Mouse (Mus musculus) MEL (cell line): ENCODE data around the gene Psmd11. TPM values are rescaled to one million over a fixed set of nuclear protein-coding genes. Genes with fewer than 3 reads are reported as not detected.

Source experiments
- DNase-seq: peaks from one replicate; pipeline ENCODE4 v3.0.0; 2011; ENCODE audit warnings: low read depth, low spot score
- H3K27ac ChIP-seq: 2 replicates; pipeline ENCODE4 v1.5.1; 2012; ENCODE audit warnings: low read depth, mild to moderate bottlenecking, control low read depth, low read length, moderate library complexity; ENCODE audit not compliant: control insufficient read depth
- H3K27me3 ChIP-seq, 2 experiments: fragments of 150-350 bp in 1 of 2; sonication (generic) in 1 of 2; 2 replicates each; pipeline ENCODE4 v1.6.1; 2012; ENCODE audit warnings: low read length in 2 of 2, mild to moderate bottlenecking in 2 of 2, improper control_type of control experiment in 1 of 2, moderate library complexity in 1 of 2; ENCODE audit not compliant: insufficient read depth in 2 of 2, control insufficient read depth in 1 of 2
- H3K36me3 ChIP-seq, 2 experiments: 2 replicates each; pipeline ENCODE4 v1.6.1; 2012 to 2014; ENCODE audit warnings: low read length in 2 of 2, improper control_type of control experiment in 1 of 2, inconsistent platforms in 1 of 2, mild to moderate bottlenecking in 1 of 2; ENCODE audit not compliant: insufficient read depth in 2 of 2, control insufficient read depth in 1 of 2
- H3K4me1 ChIP-seq, 2 experiments: fragments of 150-350 bp in 1 of 2; sonication (generic) in 1 of 2; 2 replicates each; pipeline ENCODE4 v1.6.1; 2012; ENCODE audit warnings: low read length in 2 of 2, improper control_type of control experiment in 1 of 2, mild to moderate bottlenecking in 1 of 2; ENCODE audit not compliant: insufficient read depth in 2 of 2, control insufficient read depth in 1 of 2
- H3K4me3 ChIP-seq, 2 experiments: fragments of 150-350 bp in 1 of 2; sonication (generic) in 1 of 2; 2 replicates each; pipeline ENCODE4 v1.5.1; 2012; ENCODE audit warnings: low read depth in 2 of 2, low read length in 2 of 2, mild to moderate bottlenecking in 2 of 2, moderate library complexity in 2 of 2, control low read depth in 1 of 2, improper control_type of control experiment in 1 of 2; ENCODE audit not compliant: control insufficient read depth in 1 of 2, insufficient read depth in 1 of 2
- H3K79me2 ChIP-seq: 2 replicates; pipeline ENCODE4 v1.6.1; 2012; ENCODE audit warnings: mild to moderate bottlenecking, low read length, moderate library complexity; ENCODE audit not compliant: control insufficient read depth, poor library complexity, insufficient read depth
- H3K9ac ChIP-seq: 2 replicates; pipeline ENCODE4 v1.6.1; 2012; ENCODE audit warnings: low read depth, mild to moderate bottlenecking, control low read depth, low read length, moderate library complexity; ENCODE audit not compliant: control insufficient read depth, poor library complexity, severe bottlenecking
- H3K9me3 ChIP-seq: fragments of 150-350 bp; sonication (generic); replicated peaks from 2 replicates; pipeline ENCODE4 v1.6.1; 2012; ENCODE audit warnings: mild to moderate bottlenecking, low read length, improper control_type of control experiment, moderate library complexity; ENCODE audit not compliant: insufficient read depth
- BHLHE40 ChIP-seq: IDR thresholded peaks from 2 replicates; pipeline ENCODE4 v1.6.1; 2012; ENCODE audit warnings: low read depth, mild to moderate bottlenecking, inconsistent platforms, low read length, improper control_type of control experiment, borderline replicate concordance
- CHD1 ChIP-seq: IDR thresholded peaks from 2 replicates; pipeline ENCODE4 v1.6.1; 2012; ENCODE audit warnings: low read depth, mild to moderate bottlenecking, inconsistent platforms, low read length, improper control_type of control experiment
- CTCF ChIP-seq, 3 experiments: IDR thresholded peaks in 2 of 3; conservative IDR thresholded peaks in 1 of 3; 2 replicates each; pipeline ENCODE4 v1.5.1; 2011 to 2012; ENCODE audit warnings: low read length in 3 of 3, low read depth in 2 of 3, mild to moderate bottlenecking in 2 of 3, improper control_type of control experiment in 1 of 3, inconsistent platforms in 1 of 3, mixed read lengths in 1 of 3, moderate library complexity in 1 of 3; ENCODE audit not compliant: control insufficient read depth in 1 of 3, insufficient read depth in 1 of 3, poor library complexity in 1 of 3, severe bottlenecking in 1 of 3
- E2F4 ChIP-seq: IDR thresholded peaks from 2 replicates; pipeline ENCODE4 v1.6.1; 2011; ENCODE audit warnings: low read depth, low read length, improper control_type of control experiment, borderline replicate concordance
- ELF1 ChIP-seq: IDR thresholded peaks from 2 replicates; pipeline ENCODE4 v1.6.1; 2014; ENCODE audit warnings: low read depth, mild to moderate bottlenecking, inconsistent platforms, low read length, improper control_type of control experiment, moderate library complexity
- EP300 ChIP-seq, 2 experiments: IDR thresholded peaks; 2 replicates each; pipeline ENCODE4 v1.6.1; 2011; ENCODE audit warnings: improper control_type of control experiment in 2 of 2, low read length in 2 of 2, low read depth in 1 of 2, mild to moderate bottlenecking in 1 of 2
- ETS1 ChIP-seq: IDR thresholded peaks from 2 replicates; pipeline ENCODE4 v1.6.1; 2012; ENCODE audit warnings: low read depth, mild to moderate bottlenecking, inconsistent platforms, low read length, improper control_type of control experiment, moderate library complexity
- GATA1 ChIP-seq: IDR thresholded peaks from 2 replicates; pipeline ENCODE4 v1.6.1; 2011; ENCODE audit warnings: low read depth, low read length, improper control_type of control experiment
- HCFC1 ChIP-seq: IDR thresholded peaks from 2 replicates; pipeline ENCODE4 v1.6.1; 2012; ENCODE audit warnings: low read depth, mild to moderate bottlenecking, inconsistent platforms, low read length, improper control_type of control experiment, moderate library complexity
- JUND ChIP-seq: IDR thresholded peaks from 2 replicates; pipeline ENCODE4 v1.6.1; 2011; ENCODE audit warnings: low read depth, mild to moderate bottlenecking, improper control_type of control experiment, low read length
- KAT2A ChIP-seq: conservative IDR thresholded peaks from 2 replicates; pipeline ENCODE4 v1.6.1; 2012; ENCODE audit warnings: low read depth, low read length, improper control_type of control experiment, inconsistent platforms
- MAFK ChIP-seq: IDR thresholded peaks from 2 replicates; pipeline ENCODE4 v1.6.1; 2011; ENCODE audit warnings: low read depth, mild to moderate bottlenecking, low read length, improper control_type of control experiment, borderline replicate concordance
- MAX ChIP-seq: IDR thresholded peaks from 2 replicates; pipeline ENCODE4 v1.6.1; 2011; ENCODE audit warnings: low read length, improper control_type of control experiment
- MAZ ChIP-seq: IDR thresholded peaks from 2 replicates; pipeline ENCODE4 v1.6.1; 2012; ENCODE audit warnings: low read depth, mild to moderate bottlenecking, inconsistent platforms, low read length, improper control_type of control experiment
- MEF2A ChIP-seq: IDR thresholded peaks from 2 replicates; pipeline ENCODE4 v1.6.1; 2014; ENCODE audit warnings: low read depth, mild to moderate bottlenecking, inconsistent platforms, low read length, improper control_type of control experiment; ENCODE audit not compliant: poor library complexity, insufficient replicate concordance, severe bottlenecking; ENCODE audit errors: extremely low read depth
- MYB ChIP-seq: IDR thresholded peaks from 2 replicates; pipeline ENCODE4 v1.6.1; 2011; ENCODE audit warnings: mild to moderate bottlenecking, low read depth, low read length, improper control_type of control experiment
- MYC ChIP-seq: IDR thresholded peaks from 2 replicates; pipeline ENCODE4 v1.6.1; 2011; ENCODE audit warnings: low read depth, mild to moderate bottlenecking, low read length, improper control_type of control experiment, moderate library complexity
- NRF1 ChIP-seq: IDR thresholded peaks from 2 replicates; pipeline ENCODE4 v1.6.1; 2014; ENCODE audit warnings: low read depth, mild to moderate bottlenecking, inconsistent platforms, low read length, improper control_type of control experiment, moderate library complexity; ENCODE audit not compliant: poor library complexity, insufficient read depth, severe bottlenecking
- POLR2A ChIP-seq, 2 experiments: IDR thresholded peaks; 2 replicates each; pipeline ENCODE4 v1.6.1; 2011 to 2012; ENCODE audit warnings: low read length in 2 of 2, mild to moderate bottlenecking in 2 of 2, control low read depth in 1 of 2, improper control_type of control experiment in 1 of 2, low read depth in 1 of 2, moderate library complexity in 1 of 2; ENCODE audit not compliant: control insufficient read depth in 1 of 2, insufficient read depth in 1 of 2, poor library complexity in 1 of 2
- POLR2AphosphoS2 ChIP-seq: IDR thresholded peaks from 2 replicates; pipeline ENCODE4 v1.6.1; 2011; ENCODE audit warnings: low read length, improper control_type of control experiment
- POLR2AphosphoS5 ChIP-seq: IDR thresholded peaks from 2 replicates; pipeline ENCODE4 v1.6.1; 2012; ENCODE audit warnings: low read depth, borderline replicate concordance, mild to moderate bottlenecking, inconsistent platforms, low read length, moderate library complexity, mixed read lengths
- RCOR1 ChIP-seq: IDR thresholded peaks from 2 replicates; pipeline ENCODE4 v1.6.1; 2012; ENCODE audit warnings: low read depth, mild to moderate bottlenecking, inconsistent platforms, low read length, improper control_type of control experiment
- SIN3A ChIP-seq: IDR thresholded peaks from 2 replicates; pipeline ENCODE4 v1.6.1; 2012; ENCODE audit warnings: low read length, improper control_type of control experiment, inconsistent platforms
- SMC3 ChIP-seq: IDR thresholded peaks from 2 replicates; pipeline ENCODE4 v1.6.1; 2011; ENCODE audit warnings: low read depth, low read length, improper control_type of control experiment
- TAL1 ChIP-seq: IDR thresholded peaks from 2 replicates; pipeline ENCODE4 v1.6.1; 2012; ENCODE audit warnings: mild to moderate bottlenecking, inconsistent platforms, low read length, moderate library complexity, mixed read lengths
- TBP ChIP-seq: IDR thresholded peaks from 2 replicates; pipeline ENCODE4 v1.8.0; 2011; ENCODE audit warnings: low read depth, low read length, improper control_type of control experiment
- TCF12 ChIP-seq: IDR thresholded peaks from 2 replicates; pipeline ENCODE4 v1.6.1; 2014; ENCODE audit warnings: low read depth, mild to moderate bottlenecking, inconsistent platforms, low read length, improper control_type of control experiment, moderate library complexity
- UBTF ChIP-seq: IDR thresholded peaks from 2 replicates; pipeline ENCODE4 v1.6.1; 2012; ENCODE audit warnings: low read depth, mild to moderate bottlenecking, inconsistent platforms, low read length, improper control_type of control experiment, moderate library complexity, borderline replicate concordance; ENCODE audit not compliant: insufficient read depth
- USF2 ChIP-seq, 2 experiments: IDR thresholded peaks; 2 replicates each; pipeline ENCODE4 v1.6.1; 2011 to 2012; ENCODE audit warnings: improper control_type of control experiment in 2 of 2, low read length in 2 of 2, borderline replicate concordance in 1 of 2, inconsistent platforms in 1 of 2, low read depth in 1 of 2, mild to moderate bottlenecking in 1 of 2; ENCODE audit not compliant: insufficient read depth in 1 of 2
- ZKSCAN1 ChIP-seq: IDR thresholded peaks from 2 replicates; pipeline ENCODE4 v1.6.1; 2012; ENCODE audit warnings: low read depth, mild to moderate bottlenecking, inconsistent platforms, low read length, improper control_type of control experiment, moderate library complexity
- ZMIZ1 ChIP-seq: IDR thresholded peaks from 2 replicates; pipeline ENCODE4 v1.6.1; 2012; ENCODE audit warnings: low read depth, mild to moderate bottlenecking, inconsistent platforms, low read length, improper control_type of control experiment, moderate library complexity
- polyA plus RNA-seq, 2 experiments: library from polyadenylated mRNA; stranded (reverse) in 1 of 2; unstranded in 1 of 2; fragments of >175 nt in 1 of 2; fragments of >200 nt in 1 of 2; gene quantifications; 2 replicates each; pipeline versions ENCODE4 v1.2.1 to v1.2.4; 2012; ENCODE audit warnings: low replicate concordance in 2 of 2, low read depth in 1 of 2; ENCODE audit not compliant: insufficient read length in 2 of 2, insufficient read depth in 1 of 2, missing spikeins in 1 of 2
- total RNA-seq: library from RNA; depleted of rRNA; stranded (reverse); fragments of 300-350 nt; gene quantifications from 2 replicates; pipeline ENCODE4 v1.2.3, GENCODE M21; 2012

Gene Psmd11
- total and polyA plus RNA-seq, 3 experiments: 110 to 324 (median 184) TPM

- TF ChIP-seq MAZ (no peak), POLR2A (IDR thresholded peaks at IDR 0.05; ENCODE audit: control insufficient read depth in 1 of 2, insufficient read depth in 1 of 2, low read depth in 1 of 2, low read length in 2 of 2, poor library complexity in 1 of 2) (peak; percentile 89 to 97), BHLHE40 (peak; percentile 78), E2F4 (peak; percentile 68; the same call in 1 of the 2 replicates), GATA1 (0 out of 2 replicates have a peak, but pooled peaks have one; percentile 5), JUND (no peak), KAT2A (peak; percentile 62), MYC (peak; percentile 78), HCFC1 (peak; percentile 91), ZKSCAN1 (no peak)
- TF ChIP-seq, all 39 proteins: peak for 21
These were observed 45.3 kb upstream of the Psmd11 start, which contains the start of gene Zfp207 (continued) for GRCm38 (mm10) chr11:80383019-80383625.

GRCm38 (mm10) chr11:80383626-80384046 is 44.8 kb upstream of the Psmd11 start:
- peaks cover 16% of the 10 kb centered on the region in 2 experiments for H3K4me1 ChIP-seq
- H3K79me2 ChIP-seq: peaks cover 53% of the 10 kb centered on the region
- no peaks in the 10 kb centered on the region for H3K27me3 ChIP-seq
- peak overlapping the region; percentile 88 for H3K9ac ChIP-seq
- peaks cover 34 to 38% of the 10 kb centered on the region in 2 experiments for H3K36me3 ChIP-seq
- peak overlapping the region; percentile 75 to 85 for H3K4me3 ChIP-seq
- H3K9me3 ChIP-seq: no peaks in the 10 kb centered on the region
- H3K27ac ChIP-seq: peak overlapping the region; percentile 98
- DNase-seq: peak; percentile 92
- TF ChIP-seq SMC3 (no peak), ELF1 (peak; percentile 71; the same call in 1 of the 2 replicates), MAX (no peak), KAT2A (no peak; the same call in 1 of the 2 replicates), SIN3A (peak; percentile 72; the same call in 1 of the 2 replicates), USF2 (IDR thresholded peaks at IDR 0.05; ENCODE audit: borderline replicate concordance in 1 of 2, insufficient read depth in 1 of 2, low read depth in 1 of 2, low read length in 2 of 2) (no peak), GATA1 (peak; percentile 89), TAL1 (peak; percentile 25; the same call in 1 of the 2 replicates), NRF1 (no peak), MAFK (no peak), EP300 (IDR thresholded peaks at IDR 0.05; ENCODE audit: low read depth in 1 of 2, low read length in 2 of 2) (peak; percentile 84 to 95), ZKSCAN1 (no peak), UBTF (0 out of 2 replicates have a peak, but pooled peaks have one; percentile 43), HCFC1 (peak; percentile 56; the same call in 1 of the 2 replicates), JUND (no peak), RCOR1 (peak; percentile 81), CHD1 (no peak; the same call in none of the 2 replicates), POLR2AphosphoS2 (no peak), POLR2AphosphoS5 (no peak), MYB (peak; percentile 92), E2F4 (no peak), ETS1 (peak; percentile 83), MEF2A (no peak), TBP (peak; percentile 86; the same call in 1 of the 2 replicates), BHLHE40 (no peak), ZMIZ1 (no peak), TCF12 (peak; percentile 91), CTCF (IDR thresholded peaks at IDR 0.05 in 2 of 3, conservative IDR thresholded peaks at IDR 0.05 in 1 of 3; ENCODE audit: control insufficient read depth in 1 of 3, insufficient read depth in 1 of 3, low read depth in 2 of 3, low read length in 3 of 3, poor library complexity in 1 of 3, severe bottlenecking in 1 of 3) (no peak)
